Mouse (Mus musculus) regulatory T cell (primary cell): ENCODE results near the gene Shroom1.

Experiments
- in situ Hi-C: fragments of 300-600 bp; cut with MboI, MseI; formaldehyde crosslinking; loops from one replicate; pipeline ENCODE4 v1.15.1; 2025; ENCODE audit warnings: high pct_unique_total_duplicates

The Shroom1 gene

DNA sequence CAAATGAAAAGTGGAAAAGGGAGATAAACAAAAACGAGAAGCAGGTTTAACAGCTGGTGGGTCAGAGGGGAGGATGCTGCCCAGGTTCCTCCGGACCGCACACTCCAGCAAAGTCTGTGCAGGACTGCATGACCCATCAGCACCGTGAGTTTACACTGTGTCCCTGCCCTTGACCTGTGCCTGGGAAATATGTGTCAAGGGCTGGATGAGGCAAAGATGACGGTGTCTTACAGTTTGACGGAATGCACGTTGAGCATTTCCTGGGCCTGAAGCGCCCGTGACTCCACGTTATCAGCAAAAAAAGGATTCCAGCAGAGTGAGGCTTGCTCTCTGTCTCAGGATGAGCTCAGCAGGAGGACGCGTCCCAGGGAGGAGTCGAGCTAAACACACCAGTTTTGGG is 11.4 kb upstream of the Shroom1 start:
- in situ Hi-C loops: no loop called here

DNA sequence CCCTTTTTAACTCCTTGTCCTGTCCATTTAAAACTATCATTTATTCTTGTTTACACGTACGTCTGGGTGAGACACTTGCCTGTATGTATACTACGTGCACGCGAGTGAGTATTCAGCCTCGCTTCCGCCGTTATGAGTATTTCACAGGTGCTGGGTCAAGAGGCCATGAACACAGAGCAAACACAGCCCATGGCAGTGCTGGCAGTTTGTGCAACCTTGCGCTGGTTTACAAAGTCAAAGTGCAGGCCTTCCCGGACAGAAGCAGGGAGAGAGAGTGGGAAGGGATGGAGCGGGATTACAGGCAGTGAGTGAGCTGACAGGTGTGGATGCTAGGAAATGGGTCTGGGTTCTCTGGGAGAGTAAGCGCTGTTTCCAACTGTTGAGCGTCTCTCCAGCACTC is 10.8 kb upstream of the Shroom1 start:
- in situ Hi-C loops: no loop called here

DNA sequence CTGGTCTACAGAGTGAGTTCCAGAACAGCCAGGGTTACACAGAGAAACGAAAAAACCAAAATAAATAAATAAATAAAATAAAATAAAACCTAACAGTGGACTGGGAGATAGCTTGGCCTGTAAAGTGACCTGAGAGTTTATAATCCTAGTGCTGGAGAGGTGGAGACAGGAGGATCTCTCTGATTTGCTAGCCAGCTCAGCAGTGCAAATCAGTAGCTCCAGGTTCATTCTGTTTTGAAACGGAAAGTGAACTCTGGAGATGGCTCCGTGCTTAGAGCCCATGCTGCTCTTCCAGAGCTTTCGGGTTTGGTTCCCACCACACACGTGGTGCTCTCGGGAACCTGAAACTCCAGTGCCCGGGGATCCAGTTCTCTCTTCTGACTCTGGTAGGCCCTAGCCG is 9.0 kb upstream of the Shroom1 start:
- in situ Hi-C loops: no loop called here

DNA sequence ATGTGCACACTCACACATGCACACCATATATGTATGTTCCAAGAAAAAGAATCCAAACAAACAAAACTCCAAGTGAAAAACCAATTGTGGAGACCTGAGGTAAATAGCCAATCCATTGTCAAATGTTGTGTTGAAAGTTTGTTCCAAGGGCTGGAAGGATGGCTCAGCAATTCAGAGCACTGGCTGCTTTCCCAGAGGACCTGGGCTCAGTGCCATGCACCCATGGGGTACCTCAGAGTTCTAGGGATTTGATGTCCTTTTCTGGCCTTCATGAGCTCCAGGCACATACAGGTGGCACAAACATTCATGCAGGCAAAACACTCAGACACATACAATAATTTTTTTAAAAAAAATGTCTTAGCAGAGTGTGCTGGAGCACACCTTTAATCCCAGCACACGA is 8.5 kb upstream of the Shroom1 start:
- in situ Hi-C loops: no loop called here

DNA sequence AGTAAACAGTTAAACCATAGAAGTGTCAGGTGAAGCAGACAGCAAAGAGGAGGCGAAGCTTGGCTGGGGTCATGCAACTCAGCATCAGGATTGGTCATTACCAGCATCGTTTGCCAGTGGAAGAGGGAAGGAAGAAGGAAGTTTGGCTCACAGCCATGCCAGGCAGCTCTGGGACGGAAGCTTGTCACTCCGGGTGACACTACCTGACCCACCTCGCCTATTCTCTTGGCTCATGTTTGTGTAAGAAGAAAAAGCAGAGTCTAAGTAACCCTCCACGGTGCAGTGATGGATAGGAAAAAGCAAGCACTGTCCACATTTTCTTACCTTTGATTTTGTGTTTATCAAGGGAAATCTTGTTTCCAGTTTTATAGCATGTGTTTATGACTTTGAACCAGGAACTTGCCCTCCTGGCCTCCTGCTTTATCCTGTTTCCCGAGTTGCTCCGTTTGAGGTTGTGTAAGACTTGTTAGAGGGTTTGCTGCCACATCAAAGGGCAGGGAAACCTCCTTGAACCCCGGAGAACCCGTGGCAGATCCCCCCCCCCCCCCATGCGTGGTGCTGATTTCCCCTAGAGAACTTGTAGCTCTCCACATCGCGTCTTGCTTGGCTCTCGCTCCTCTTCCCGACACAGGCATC is 6.8 kb upstream of the Shroom1 start:
- in situ Hi-C loops: no loop called here

DNA sequence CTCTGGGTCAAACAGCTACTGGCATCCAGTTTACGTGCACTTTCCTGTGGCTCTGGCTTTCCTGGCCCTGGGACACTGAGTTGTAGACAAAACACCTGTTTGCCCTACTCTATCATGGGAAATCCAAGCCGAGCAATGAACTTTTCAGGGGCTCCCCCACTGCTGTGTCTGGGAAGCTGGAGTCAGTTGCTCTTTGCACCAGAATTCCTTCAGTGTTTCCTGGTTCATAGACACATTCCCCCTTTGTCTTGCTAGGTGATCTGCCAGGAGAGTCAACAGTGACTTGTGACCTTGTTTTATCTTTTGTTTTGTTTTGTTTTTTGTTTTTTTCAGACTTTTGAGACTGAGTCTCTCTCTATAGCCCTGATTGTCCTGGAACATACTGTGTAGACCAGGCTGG is 5.6 kb upstream of the Shroom1 start:
- in situ Hi-C loops: no loop called here

DNA sequence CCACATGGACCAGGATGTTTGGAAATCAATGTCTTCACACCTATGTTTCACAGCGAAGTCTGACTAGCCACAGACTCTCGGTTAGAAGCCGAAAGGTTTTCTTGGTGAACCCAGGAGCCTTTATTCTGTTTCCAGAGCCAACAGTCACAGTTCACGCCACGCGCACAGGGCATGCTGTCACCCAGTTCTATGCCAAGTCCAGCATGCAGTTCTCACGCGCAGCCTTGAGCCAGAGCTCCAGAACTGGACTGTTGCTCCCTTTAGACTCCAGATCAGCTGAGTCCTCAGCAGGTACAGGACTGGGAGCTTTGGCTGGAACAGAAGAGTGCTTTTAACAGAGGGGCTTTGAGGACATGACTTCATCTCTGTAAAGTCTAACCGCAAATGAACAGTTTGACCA is 4.6 kb upstream of the Shroom1 start:
- in situ Hi-C loops: no loop called here

DNA sequence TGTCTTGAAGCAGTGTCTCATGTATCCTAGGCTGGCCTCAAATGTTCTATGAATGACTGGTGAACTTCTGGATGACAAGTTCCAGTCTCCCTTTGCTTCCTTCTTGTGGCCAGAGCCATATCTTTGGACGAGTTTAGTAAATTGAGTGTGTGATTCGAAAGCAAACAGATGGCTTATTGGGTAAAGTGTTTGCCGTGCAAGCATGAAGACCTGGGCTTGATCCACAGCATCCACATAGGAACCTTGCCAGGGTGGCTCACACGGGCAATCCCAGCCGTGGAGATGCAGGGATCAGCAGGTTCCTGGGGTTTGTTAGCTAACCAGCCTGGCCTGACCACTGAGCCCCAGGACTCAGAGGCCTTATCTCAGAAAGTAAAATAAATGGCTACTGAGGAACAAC is 4.0 kb upstream of the Shroom1 start:
- in situ Hi-C loops: no loop called here

DNA sequence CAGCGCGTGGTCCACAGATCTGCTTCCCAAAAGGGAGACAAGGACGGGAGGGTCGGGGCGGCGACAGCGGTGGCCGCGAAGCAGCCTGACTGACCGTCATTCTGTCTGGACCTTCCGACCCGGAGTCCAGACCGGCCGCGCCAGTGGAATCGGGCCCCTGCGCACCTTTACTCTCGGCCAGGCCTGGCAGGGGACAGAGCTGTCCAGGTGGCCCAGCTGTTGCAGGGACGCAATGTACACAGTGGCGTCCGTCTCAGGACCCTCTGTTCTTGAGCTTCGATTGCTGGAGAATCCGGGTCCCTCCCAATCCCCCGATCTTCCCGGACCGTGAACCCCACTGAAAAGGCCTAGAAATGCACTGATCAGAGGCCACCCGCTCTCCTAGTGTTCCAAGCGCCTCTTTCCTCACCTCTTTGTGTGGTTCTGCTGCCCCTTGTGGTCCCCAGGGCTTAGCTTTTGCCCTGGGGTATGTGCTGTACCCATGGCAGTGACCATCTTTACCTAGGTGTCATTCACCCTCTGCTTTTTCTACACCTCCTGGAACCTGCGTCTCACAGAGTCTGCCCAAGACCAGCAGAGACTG is 458 bp downstream of the Shroom1 start:
- in situ Hi-C loops: no loop called here

DNA sequence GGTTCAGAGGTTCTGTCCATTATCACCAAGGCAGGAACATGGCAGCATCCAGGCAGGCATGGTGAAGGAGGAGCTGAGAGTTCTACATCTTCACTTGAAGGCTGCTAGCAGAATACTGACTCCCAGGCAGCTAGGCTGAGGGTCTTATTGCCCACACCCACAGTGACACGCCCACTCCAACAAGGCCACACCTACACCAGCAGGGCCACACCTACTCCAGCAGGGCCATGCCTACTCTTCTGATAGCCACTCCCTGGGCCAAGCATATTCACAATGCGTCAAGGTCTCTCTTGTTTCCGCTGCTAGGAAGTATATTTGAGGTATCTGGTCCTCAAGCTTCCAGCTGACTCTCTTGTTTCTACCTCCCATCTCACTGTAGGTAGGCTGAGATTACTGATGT is 2.0 kb downstream of the Shroom1 start:
- in situ Hi-C loops: no loop called here

DNA sequence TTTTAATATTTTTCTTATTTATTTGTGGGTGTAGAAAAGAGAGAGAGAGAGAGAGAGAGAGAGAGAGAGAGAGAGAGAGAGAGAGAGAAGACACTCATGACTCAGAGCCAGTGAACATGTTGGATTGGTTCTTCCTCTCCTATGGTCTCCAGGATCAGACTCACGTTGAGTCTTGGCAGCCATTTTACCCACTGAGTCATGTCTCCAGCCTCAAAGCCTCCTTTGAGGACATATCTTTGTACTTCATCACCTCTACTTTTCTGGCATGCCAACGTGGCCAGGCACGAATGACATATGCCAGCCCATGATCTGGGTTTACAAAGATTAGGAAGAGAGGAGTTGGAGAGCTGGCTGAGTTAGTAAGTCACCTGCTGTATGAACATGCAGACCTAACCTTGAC is 3.2 kb downstream of the Shroom1 start:
- in situ Hi-C loops: no loop called here

DNA sequence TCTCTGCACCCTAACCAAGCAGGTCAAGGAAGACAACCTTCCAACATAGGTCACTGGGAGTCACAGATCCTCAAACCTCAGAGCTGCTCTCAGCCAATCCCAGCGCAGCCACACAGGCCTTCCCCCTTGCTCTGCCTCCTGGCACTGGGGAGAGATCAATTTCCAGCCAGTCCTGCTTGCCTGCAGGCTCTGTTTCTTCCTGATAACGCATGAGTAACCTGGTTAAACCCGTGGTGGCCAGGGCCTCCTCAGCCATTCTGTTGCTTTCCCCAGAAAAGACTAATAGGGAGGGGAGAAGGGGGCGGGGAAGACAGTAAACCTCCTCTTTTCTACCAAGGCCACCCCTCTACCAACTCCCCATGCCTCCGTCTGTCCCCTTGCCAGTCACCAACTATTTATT is 4.7 kb downstream of the Shroom1 start:
- in situ Hi-C loops: no loop called here

DNA sequence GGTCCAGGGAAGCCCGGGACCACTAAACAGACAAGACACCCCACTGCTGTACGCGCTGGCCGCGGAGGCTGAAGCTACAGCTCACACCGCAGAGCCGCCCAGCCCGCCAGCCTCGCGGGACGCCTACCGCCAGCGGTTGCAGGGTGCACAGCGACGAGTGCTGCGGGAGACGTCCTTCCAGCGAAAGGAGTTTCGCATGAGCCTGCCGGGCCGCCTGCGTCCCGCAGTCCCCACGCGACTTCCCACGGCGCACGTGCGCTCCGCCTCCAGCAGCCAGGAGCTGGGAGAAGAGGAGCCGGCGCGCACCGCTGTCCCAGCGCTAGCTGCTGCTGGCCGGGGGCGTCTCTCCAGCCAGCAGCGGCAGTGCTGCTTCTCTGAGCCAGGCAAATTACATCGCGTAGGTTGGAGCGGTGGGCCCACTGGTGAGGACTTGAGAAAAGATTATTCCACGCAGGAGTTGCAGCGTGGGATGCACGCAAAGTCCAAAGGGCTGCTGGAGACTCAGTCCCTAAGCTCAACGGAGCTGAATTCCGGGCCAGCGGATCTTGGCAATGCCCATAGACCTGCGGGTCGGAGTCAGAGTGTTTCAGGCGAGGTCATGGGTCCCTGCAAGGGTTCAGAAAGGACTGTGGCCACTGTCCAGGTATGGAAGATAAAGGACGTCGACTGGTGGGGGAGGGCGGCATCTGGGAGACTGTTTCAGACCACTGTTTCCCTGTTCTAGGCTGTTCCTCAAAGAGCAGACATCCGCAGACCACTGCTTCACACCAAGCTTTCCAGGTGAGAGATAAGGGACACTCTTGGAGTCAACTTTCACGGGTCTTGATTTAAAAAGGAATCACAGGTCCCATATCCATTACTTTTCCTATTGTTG is 6.8 kb downstream of the Shroom1 start:
- in situ Hi-C loops: no loop called here

DNA sequence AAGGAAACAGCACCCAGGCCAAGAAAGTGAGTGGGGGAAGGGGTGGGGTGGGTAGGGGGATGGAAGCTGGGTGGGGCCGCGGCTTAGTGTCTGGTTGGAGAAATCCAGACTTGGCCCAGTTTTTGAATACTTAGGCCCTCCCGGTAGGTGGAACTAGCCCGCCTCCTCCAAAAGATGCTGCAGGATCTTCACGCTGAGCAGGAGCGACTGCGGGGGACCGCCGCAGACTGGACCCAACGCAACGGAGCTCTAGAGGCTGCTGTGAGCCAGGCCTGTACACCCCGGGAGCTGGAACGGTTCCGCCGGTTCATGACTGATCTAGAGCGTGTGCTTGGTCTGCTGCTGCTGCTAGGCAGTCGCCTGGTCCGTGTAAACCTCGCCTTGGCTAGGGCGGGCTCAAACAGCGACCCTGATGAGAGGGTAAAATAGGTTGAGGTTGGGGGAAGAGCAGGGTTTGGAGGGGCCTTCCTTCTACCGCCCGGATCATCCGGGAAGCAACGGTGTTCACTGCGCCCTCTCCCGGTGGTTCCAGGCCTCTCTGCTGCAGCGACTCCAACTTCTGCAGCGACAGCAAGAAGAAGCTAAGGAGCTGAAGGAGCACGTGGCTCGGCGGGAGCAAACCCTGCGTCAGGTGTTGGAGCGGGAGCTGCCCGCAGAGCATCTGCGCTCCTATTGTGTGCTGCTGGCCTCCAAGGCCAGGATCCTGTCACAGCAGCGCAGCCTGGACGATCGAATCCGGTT is 9.4 kb downstream of the Shroom1 start:
- in situ Hi-C loops: no loop called here

DNA sequence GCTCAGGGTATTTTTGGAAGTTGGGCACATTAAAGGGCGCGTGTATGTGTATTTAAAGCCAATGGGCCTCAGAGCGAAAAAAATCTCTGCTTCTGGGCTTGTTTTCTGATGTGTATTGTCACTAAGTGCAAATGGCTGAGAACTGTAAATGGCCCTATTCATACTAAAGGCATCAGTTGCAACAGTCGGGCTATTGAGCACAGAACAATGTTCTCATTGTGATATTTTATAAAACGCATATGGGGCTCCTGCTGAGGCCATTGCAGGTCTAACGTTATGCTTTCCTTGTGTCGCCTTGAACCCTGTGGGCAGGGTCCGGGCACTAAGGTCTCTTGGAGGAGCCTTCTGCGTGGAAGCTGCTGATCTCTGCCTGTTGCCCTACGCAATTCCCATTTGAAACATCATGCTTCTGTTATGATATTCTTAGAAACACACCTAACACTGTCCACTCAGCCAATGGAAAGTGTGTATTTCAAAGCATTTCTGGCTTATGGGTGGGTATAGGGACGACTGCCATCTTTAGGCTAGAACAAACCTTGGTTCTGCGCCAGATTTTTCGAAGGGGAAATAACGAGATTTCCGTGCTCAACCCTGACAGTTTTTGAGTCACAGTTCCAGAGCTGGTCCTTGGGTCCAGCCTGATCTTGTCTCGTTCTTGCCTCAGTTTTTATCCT is 12.4 kb downstream of the Shroom1 start:
- in situ Hi-C loops: no loop called here

DNA sequence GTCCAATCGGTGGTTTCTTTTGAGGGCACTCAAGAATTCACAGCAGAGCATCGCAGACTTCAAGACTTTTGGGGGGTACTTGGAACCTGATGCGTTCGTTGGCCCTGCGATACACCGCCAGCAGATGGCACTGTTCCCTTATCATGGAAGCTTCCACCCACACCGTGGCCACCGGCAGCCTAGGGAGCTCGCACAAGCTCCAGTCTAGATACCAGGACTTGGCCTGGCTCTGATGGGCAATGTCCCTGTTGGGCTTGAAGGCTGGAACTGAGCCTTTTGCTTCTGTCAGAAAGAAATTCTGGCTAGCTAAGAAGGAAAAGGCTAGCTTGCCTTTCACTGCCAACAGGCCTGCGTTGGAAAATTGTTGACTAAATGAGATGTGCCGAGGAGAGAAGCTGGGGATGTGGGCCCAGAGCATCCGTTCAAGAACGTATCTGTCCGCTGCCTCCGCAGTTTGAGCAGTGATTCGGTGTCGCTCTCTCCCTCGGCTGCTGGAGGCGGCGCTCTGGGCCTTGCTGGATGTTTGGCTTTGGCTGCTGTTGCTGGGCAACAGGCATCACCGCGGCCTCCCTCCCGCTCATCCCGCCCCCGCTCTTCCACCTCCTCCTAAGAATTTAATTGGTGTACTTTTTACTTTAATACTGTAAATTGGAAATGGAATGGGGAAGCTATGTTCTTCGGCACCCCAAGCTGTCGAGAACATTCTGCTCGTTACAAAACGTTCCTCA is 13.1 kb downstream of the Shroom1 start, which contains the start of gene Gm9837:
Gm9837 (minus strand) TSS at position 512 of the 728 bp plus-strand sequence.
- in situ Hi-C loops: no loop called here

DNA sequence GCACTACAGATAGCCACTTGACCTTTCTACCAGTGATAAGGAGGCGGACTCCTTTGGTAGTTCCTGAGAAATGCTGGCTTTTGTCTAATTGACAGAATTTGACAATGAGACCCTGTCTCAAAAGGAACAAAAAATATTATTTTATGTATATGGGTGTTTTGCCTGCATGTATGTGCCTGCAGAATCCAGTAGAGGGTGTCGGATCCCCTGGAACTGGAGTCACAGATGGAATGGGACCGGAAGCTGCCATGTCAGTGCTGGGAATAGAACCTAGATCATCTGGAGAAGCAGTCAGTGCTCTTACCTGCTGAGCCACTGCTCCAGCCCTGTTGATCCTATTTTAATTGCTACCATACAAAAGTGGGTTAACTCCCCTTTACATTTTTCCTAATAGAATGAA is 15.7 kb downstream of the Shroom1 start:
- in situ Hi-C loops: no loop called here

DNA sequence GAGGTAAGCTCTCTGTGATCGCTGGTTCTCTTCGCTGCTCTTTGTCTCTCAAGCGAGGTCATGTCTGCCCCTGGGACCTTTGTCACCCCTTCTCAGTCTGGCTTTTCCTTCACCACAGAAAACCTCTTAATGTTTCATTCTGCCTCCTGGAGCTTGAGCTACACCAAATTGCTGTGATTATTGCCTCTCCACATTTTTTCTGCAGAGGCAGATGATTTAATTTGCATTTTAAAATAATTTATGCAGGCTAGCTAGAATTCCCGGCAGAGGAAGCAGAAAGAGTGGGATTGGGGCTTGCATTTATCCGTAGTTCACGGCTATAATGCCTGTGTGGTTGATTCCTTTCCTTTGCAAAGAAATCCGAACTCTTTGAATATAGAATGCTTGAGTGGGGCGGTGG is 18.6 kb downstream of the Shroom1 start:
- in situ Hi-C loops: no loop called here

DNA sequence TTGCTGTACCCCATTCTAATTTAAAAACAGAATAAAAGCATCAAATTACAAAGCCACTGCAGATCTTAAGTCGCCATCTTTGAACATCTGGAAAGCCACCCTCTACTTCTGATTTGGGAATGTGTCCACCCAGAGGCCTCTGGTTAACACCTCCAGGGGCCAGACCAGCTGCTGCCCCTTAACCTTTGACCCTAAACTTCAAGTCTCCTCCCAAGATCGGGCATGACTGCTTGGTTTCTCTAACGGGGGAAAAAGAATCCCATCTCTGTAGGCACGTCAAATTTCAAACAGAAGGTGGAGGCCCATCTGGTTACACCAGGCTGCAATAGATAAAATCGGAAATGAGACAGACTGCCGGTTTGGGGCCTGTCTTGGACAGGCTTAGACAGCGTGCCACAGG is 20.8 kb downstream of the Shroom1 start:
- in situ Hi-C loops: no loop called here

DNA sequence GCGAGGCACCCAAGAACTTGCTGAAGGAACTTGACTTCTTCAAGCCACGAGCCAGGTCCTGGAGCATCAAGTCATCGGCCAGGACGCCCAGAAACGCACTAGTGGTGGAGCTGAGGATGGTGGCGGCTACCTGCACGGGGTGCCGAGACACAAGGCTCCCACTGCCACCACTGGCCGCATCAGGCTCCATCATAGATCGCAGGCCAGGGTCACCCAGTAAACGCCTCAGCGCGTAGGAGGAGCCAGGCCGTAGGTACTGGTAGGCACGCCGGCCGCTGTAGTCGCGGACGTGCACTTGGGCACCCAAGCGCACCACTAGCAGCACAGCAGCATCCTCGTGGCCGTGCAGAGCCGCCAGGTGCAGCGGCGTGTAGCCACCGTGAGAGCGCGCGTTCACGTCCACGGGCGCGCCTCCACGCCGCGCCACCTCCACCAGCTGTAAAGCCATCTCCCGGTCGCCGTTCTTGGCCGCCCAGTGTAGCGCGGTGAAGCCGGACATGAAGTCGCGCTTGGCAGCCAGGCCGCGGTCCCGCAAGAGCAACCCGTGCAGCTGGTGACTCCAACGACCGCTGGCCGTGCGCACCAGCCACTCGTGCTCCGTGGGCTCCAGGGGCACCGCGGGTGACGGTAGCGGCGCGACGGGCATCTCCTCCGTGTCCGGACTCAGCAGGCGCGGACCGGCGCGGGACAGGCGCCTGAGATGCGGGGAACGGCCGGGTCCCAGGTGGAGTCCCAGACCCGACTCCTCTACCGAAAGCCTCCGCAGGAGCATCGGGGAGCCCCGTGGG is 21.6 kb downstream of the Shroom1 start:
- in situ Hi-C loops: no loop called here
